Mouse (Mus musculus): ENCODE data around the gene Cpm. TPM values are rescaled to one million over a fixed set of nuclear protein-coding genes. Genes with fewer than 3 reads are reported as not detected.

Gene Cpm
- total RNA-seq, 2 experiments from 2014 or later, result 0.85 TPM; not detected in 1

DNA sequence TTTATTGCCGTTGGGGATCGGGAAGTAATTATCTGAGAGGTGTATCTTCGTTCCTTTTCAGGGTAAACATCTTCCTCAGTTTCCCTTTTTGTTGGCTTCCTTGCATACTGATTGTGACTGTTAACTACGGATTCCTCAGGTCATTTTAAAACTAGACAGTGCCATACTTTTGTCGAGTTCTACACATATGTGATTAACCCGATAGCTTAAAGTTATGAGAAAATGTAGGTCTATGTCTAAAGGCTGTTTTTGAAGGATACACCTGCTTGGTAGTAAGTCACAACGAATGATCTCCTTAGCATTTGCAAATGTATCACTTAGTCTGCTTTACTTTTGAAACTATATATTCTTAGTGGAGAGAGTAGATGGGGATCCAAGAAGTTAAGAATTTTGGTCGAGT is 876 bp downstream of the Cpm start:
- ATAC-seq (replicated peaks; ENCODE audit: low FRiP score, low TSS enrichment, poor library complexity, severe bottlenecking), result no peak

DNA sequence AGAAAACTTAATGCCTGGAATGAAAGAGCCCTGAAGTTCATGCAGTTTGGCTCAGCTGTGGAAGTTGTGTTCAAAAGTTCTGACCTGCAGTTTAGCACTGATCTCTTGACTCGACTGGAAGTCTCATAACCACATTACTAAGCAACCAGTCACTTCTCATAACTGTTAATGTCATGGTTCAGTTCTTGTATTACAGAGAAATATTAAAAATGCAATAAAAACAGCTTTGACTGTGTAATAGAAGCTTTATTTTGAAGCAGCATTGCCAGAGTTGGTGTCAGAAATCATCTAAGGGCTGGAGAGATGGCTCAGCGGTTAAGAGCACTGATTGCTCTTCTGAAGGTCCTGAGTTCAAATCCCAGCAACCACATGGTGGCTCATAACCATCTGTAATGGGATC is 1.5 kb downstream of the Cpm start:
- no peak for ATAC-seq (replicated peaks; ENCODE audit: low FRiP score, low TSS enrichment, poor library complexity, severe bottlenecking)

DNA sequence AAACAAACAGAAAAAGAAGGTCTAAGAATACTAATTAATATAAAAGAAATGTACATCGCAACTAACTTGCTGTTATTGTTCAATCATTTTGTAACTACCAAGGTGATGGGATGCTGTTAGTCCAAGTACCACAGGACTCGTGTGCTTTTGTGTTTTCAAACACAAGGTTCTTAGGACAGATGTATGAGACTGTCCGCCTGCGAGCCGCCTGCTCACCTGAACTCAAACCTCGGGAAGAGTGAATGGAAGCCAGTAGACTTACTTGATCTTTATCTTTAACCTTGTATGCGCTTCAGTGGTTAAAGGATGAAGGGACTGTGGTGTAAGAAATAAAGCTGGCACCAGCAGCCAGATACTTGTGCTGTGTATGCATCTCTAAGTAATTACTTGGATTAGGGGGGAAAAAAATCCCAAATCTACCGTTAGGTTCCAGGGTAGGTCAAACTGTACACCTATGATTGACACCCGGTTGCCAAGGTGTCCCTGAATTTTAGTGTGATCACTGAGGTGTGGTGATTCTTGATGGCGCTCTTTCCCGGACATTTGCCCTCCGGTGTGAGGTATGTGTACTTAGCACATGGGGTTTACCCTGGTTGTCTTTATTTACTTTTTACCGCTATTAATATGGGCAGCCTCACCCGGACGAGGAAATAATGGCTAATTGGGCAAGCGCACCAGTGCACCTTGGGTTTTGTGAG is 2.4 kb downstream of the Cpm start:
- no peak for ATAC-seq (replicated peaks; ENCODE audit: low FRiP score, low TSS enrichment, poor library complexity, severe bottlenecking)

DNA sequence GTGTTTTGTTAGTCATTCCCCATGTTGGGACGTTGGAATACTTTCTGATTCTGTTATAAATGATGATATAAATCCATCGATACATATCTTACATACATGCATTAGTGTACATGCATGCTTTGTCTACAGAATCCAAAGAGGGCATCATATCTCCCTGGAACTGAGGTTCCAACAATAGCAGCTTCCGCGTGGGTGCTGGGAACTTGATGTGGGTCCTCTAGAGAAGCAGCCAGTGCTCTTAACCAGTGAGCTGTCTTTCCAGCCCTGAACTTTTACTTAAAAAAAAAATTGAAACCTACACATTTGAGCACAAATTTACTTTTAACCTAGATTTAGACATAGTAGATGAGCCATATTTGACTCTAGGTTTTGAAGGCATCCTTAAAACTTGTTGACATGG is 3.1 kb downstream of the Cpm start:
- ATAC-seq (replicated peaks; ENCODE audit: low FRiP score, low TSS enrichment, poor library complexity, severe bottlenecking), result no peak

DNA sequence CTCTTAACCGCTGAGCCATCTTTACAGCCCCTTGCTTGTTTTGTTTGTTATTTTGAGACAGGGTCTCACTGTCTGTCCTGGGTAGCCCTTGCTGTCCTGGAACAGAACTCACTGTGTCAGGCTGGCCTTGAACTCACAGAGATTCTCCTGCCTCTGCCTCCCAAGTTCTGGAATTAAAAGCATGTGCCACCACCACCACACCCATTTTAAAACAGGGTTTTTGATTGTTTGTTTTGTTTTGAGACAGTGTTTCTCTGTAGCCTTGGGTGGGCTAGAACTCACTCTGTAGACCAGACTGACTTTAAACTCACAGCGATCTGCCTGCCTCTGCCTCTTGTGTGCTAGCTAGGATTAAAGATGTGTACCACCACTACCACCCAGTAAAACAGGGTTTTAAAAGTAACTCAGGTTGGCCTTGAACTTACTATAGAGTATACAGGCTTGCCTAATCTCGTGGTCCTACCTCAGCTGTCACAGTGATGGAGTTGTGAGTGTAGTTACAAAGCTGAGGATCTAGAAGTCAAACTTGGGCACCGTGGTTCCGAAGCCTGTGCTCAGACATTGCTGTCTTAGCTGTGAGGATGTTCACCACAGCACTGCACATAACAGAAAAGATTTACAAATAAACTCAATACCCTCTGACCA is 4.4 kb downstream of the Cpm start:
- no peak for ATAC-seq (replicated peaks; ENCODE audit: low FRiP score, low TSS enrichment, poor library complexity, severe bottlenecking)

DNA sequence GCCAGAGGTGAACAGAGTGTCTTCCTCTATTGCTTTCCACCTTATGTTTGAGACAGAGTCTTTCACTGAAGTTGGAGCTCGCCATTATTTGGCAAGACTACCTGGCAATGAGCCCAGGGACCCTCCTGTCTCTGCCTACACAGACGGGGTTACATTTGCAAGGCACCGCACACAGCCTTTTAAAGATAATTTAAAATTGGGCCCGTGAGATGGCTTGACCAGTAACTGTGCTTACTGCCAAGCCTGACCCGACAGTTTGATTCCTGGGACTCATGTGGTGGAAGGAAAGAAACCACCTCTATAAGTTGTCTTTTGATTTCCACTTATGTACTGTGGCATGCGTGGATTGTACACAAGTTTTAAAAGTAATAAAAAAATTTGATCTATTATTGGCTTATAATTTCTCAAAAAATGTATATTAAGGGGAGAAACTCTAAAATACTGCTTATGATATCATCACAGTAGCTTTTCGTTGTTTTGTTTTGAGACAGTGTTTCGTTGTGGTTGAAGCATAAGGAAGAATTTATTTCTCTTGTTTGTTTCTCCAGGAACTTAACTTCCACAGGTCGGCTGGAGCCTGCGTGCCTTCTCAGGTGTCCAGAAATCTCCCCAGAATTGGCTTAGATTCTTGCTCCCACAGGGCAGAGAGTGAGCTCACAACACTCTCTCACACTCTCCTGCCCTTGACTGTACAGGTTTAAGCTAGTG is 5.2 kb downstream of the Cpm start:
- ATAC-seq (replicated peaks; ENCODE audit: low FRiP score, low TSS enrichment, poor library complexity, severe bottlenecking), result no peak

DNA sequence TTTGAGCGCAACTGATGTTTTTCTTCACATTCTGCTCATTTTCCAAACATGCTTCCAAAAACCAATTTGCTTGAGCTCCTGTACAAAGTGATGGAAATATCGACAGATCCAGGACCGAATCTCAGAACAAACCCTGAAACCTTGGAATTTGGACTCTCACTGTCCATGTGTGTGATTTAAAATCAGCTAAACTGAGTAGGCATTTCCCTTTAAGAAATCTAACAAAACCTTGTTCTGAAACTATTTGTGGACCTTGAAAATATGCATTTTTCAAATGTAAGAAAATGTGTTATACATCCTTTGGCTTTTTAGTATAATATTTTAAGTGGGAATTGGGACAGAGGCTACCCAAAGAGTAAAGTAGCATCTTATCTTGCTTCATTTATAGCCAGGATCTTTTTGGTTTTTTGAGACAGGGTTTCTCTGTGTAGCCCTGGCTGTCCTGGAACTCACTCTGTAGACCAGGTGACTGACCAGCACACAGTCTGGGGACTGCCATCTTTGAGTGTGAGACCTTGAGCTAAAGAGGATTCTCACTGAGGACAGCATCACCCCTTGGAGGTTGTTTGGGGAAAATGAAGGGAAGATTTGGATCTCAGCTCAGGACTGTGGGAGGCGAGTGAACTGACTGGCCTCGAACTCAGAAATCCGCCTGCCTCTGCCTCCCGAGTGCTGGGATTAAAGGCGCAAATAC is 5.9 kb downstream of the Cpm start:
- ATAC-seq (replicated peaks; ENCODE audit: low FRiP score, low TSS enrichment, poor library complexity, severe bottlenecking), result no peak

DNA sequence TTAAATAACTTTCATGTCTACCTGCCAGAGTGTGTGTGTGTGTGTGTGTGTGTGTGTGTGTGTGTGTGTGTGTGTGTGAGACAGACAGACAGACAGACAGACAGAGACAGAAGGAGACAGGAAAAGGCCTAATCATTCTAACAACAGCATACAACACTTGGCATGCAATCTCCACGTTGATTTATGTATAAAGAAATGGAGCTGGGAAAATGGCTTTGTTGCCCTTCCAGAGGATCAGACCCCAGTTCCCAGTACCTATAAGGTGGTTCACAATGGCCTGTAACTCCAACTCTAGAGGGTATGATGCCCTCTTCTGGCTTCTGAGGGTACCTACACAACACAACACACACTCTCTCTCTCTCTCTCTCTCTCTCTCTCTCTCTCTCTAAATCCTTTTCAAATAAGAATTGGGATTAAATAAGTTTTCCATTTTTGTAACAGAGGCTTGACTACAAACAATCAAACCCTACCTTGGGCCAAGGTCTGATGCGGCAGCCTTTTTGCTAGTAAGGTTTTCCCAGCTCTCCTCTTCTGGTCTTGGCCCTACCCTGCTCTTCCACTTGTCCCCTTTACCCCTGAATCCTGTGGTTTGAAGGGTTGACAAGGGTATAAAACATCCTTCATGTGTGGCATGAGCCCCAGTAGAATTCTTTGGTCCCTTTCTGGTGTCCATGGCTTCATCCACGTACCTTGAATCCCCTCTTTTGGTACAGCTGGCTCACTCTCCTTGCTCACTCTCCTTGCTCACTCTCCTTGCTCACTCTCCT is 6.7 kb downstream of the Cpm start:
- no peak for ATAC-seq (replicated peaks; ENCODE audit: low FRiP score, low TSS enrichment, poor library complexity, severe bottlenecking)

DNA sequence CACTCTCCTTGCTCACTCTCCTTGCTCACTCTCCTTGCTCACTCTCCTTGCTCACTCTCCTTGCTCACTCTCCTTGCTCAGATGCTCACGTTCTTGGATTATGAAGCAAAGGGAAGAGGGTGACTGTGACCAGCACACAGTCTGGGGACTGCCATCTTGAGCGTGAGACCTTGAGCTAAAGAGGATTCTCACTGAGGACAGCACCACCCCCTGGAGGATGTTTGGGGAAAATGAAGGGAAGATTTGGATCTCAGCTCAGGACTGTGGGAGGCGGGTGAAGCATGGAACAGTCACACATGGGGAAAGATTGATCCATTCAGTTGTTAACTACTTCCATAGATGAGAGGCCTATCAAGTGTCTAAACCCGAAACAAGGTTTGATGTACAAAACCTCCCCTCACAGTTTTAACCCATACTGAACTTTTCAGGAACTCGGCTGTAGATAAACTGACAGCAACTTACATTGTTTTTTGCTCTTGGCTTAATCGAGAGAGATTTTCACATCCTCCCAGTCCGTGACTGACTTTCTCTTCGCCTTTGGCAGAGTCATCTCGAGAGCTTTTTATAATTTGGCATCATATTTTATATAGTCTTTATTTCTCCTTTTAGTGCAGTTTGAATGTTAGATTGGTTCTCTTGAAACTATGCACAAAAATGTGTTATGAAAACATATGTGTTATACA is 7.9 kb downstream of the Cpm start:
- no peak for ATAC-seq (replicated peaks; ENCODE audit: low FRiP score, low TSS enrichment, poor library complexity, severe bottlenecking)

DNA sequence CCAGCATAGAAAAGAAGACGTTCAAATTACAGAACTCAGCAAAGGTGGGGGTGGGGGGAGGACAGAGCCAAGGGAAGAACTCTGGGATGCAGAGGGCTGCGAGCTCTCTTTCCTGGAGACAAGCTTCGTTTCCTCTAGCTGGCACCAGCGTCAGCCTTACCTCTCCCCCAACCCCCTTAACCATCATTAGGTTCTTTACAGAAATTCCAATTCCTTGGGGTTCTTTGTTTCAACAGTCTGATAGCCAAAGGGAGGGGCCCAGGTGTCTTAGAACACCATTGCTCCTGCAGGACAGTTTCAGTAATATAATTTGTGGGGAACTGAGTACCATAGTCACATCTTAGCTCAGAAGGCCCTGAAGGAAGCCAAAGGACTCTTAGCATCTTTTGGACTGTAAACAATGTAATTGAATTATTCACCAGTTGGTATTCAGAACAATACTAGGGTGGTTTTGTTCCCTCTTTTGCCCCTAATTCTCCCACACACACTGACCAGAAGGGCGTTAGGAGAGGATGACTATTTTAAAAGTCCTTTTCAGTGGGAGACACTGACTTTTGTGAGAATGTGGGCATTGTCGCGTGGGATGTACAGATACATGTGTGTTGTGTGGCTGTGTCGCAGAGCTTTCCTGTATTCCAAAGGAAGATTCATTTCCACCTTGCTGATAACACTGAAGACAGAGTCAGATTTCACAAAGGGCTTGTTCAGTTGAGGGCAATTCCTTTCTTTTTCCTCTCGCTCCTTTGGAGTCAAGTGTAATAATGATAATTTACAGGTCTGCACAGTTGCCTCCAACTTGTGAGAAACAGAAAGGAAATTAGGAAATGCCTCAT is 8.7 kb downstream of the Cpm start:
- ATAC-seq (replicated peaks; ENCODE audit: low FRiP score, low TSS enrichment, poor library complexity, severe bottlenecking), result no peak

DNA sequence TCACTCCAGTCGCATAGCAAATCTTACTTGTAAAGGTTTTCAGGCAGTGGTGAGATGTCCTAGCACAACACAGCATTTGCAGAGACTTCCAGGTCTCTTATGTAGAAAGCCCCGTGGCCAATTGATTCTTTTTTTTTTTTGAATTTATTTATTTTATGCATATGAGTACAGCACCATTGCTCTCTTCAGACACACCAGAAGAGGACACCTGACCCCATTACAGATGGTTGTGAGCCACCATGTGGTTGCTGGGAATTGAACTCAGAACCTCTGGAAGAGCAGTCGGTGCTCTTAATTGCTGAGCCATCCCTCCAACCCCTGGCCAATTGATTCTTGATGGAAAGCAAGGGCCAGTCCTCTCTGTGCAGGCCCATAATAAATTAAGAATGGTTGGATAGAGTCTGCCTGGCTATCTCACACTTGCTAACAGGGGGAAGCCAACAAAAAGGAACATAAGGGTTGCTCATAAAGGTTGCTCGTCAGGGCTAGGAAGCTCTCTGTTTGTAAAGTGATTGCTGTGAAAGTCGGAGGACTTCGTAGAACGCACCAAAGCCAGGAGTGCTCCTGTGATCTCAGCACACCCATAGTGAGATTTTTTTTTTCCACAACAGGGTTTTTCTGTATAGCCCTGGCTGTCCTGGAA is 9.4 kb downstream of the Cpm start:
- ATAC-seq (replicated peaks; ENCODE audit: low FRiP score, low TSS enrichment, poor library complexity, severe bottlenecking), result no peak

DNA sequence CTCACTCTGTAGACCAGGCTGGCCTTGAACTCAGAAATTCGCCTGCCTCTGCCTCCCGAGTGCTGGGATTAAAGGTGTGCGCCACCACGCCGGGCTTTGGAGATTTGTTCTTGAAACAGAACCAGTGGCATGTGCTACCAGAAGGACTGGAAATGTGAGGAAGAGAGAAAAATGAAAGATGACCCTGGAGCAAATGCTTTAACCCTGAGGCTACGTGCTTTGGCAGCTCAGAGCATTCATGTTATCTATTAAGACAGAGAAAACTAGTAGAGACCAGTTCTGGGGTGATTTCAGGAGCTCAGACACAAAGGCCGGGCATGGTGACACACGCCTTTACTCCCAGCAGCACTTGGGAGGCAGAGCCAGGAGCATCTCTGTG is 9.9 kb downstream of the Cpm start:
- no peak for ATAC-seq (replicated peaks; ENCODE audit: low FRiP score, low TSS enrichment, poor library complexity, severe bottlenecking)

DNA sequence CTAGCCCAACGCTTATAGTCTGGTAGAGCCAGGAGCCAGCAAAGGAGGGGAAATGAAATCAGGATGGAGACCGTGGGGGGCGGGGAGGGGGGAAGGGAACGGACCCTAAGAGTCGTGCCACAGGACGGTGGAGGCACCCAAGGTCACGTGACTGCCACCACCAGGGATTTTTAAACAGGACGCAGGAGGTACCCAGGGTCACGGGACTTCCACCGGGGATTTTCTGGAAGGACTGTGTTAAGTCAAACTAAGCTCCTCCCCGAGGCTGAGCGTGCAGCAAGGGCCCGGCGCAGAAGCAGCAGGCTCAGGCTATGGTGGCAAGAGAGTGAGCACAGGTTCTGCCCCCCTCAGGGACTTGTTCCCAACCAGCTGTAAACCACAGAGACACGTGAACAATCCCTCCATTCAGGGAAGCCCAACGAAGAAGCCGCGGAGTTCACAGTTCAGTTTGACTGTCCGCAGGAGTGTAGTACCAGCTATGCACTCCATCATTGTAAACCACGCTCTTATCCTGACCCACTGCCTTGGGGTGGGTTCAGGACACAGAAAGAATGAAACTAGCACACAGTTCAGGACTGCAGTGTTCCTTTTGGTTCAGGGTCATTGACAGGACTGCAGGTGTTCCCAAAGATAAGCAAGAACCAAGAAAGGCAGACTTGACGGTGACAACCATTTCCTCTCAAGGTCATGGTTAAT is 10.7 kb downstream of the Cpm start:
- peak; percentile 78 for ATAC-seq (replicated peaks; ENCODE audit: low FRiP score, low TSS enrichment, poor library complexity, severe bottlenecking)

DNA sequence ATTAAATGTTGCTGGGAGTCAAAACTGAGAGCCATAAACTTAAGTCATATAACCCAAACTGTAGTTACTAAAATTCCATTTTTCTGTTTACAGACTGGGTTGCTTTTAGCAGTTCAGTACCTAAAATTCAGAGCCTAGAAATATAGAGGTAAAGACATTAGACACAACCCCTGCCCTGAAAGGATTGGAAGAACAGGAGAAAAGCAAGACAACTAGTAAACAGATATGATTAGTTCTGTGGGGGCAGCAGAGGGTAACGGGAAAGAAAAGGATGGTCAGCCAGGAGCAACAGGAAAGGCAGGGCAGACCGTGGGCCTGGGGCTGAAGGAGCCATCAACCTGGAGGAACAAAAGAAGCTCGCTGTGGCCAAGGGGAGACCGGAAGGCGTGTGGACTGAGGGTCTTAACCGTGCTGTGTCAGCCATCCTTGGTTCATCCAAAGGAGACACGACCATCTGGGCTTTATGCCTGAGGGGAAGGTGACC is 11.3 kb downstream of the Cpm start:
- ATAC-seq (replicated peaks; ENCODE audit: low FRiP score, low TSS enrichment, poor library complexity, severe bottlenecking), result no peak

DNA sequence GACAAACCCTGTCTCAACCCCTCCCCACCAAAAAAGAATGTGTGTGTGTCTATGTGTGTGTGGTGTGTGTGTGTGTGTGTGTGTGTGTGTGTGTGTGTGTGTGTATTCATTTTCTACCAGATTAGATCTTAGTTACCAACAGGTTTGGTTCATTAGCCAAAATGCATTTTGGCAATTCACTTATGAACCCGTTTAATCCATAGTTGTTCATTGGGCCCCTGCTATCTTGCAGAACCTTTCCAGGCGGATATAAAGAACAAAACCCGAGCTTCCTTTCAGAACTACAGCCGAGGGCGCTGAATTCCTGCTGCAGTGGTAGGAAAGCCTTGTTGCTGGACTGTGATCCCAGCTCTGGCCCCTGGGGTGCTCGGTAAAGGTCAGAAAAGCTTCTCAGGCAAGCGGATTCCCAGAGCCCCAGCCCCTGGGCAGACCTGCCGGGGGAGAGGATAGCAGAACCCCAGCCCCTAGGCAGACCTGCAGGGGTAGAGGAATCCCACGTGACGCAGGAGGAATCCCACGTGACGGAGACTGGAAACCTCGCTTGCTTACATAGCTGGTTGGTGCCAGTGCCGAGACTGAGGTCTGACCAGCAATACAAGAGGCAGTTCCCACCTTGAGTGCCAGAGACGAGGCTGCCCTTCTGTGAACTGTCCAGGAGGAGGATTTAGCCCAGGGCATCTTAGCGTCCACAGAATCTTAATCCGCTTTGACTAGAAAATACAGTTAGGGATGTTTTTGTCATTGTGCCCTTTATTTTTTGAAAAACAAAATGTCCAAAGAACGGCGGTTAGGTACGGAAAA is 12.3 kb downstream of the Cpm start:
- ATAC-seq (replicated peaks; ENCODE audit: low FRiP score, low TSS enrichment, poor library complexity, severe bottlenecking), result no peak

DNA sequence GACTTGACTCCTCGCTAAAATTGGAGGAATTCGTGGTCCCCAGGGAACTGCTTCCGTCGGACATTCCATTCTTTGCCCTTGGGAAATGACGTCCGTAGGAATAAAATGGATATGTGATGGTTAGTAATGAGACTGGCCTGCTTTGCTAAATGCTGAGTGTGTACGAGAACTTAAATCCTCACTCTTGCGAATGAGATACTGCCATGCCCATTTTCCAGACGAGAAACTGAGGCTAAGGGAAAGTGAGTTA is 12.8 kb downstream of the Cpm start:
- ATAC-seq (replicated peaks; ENCODE audit: low FRiP score, low TSS enrichment, poor library complexity, severe bottlenecking), result no peak

Data from megakaryocyte-erythroid progenitor cell, adult 5-6 weeks (primary cell).